Mouse (Mus musculus): Measurements from ENCODE around the gene Fcgrt. TPM values are rescaled to one million over a fixed set of nuclear protein-coding genes. Genes with fewer than 3 reads are reported as not detected.

The Fcgrt gene
- total and polyA plus RNA-seq, 3 experiments, result 0.13 to 0.16 TPM; not detected in 1

DNA sequence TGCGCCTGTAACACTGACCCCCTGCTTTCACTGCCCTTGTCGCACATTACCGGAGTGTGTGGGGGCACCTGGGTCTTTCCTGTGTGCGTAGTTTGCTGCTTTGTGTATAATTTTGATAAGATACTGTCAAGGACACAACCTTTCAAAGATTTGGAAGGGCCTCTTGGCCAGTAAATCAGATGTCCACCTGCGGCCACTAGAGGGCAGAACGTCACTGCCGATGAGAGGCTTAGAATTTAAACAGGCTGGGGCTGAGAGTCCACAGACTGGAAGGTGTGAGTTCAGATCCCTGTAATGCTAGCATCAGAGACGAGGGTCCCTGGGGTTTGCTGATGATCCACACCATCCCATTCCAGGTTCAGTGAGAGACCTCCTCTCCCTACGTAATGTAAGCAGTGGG, 25.1 kb downstream of the Fcgrt start:
- Histone ChIP-seq H3K27me3 (replicated peaks) (no peaks in the 10 kb centered on the region), H3K36me3 (replicated peaks in 1 of 2; ENCODE audit: control insufficient read depth in 1 of 2, insufficient read depth in 1 of 2, low read length in 1 of 2) (peaks cover 43 to 51% of the 10 kb centered on the region in 2 experiments), H3K4me2 (ENCODE audit: insufficient read depth, low read depth, poor library complexity, severe bottlenecking) (no peak overlapping the region), H3K9ac (ENCODE audit: insufficient read depth, low read depth) (no peak overlapping the region), H3K4me1 (ENCODE audit: control insufficient read depth in 1 of 2, insufficient read depth in 2 of 2) (peaks cover 5 to 13% of the 10 kb centered on the region in 2 experiments; a peak in 1 of 4 replicates), H3K9me3 (replicated peaks; ENCODE audit: low read length) (no peaks in the 10 kb centered on the region), H3K27ac (ENCODE audit: insufficient read depth, low read depth) (no peak overlapping the region), H3K79me2 (replicated peaks; ENCODE audit: control insufficient read depth, extremely low read depth, insufficient read depth, poor library complexity, severe bottlenecking) (no peaks in the 10 kb centered on the region), H3K4me3 (replicated peaks in 1 of 3; ENCODE audit: low read depth in 2 of 3, low read length in 2 of 3, poor library complexity in 1 of 3) (no peak overlapping the region)
- DNase-seq (ENCODE audit: extremely low read depth), result peak; percentile 72
- dilution Hi-C loops (cut with MboI; ENCODE audit: extremely low pct_ligation_motif_present, extremely low pct_unique_long_range_greater_than_20kb, low sequenced_read_pairs), result no loop called here
- in situ Hi-C loops (cut with MboI; ENCODE audit: low pct_ligation_motif_present, low pct_unique_long_range_greater_than_20kb, low sequenced_read_pairs), result no loop called here
- TF ChIP-seq CTCF (conservative IDR thresholded peaks at IDR 0.05 in 1 of 2, IDR thresholded peaks at IDR 0.05 in 1 of 2; ENCODE audit: low read depth in 2 of 2, low read length in 2 of 2) (peak; percentile 57 to 79), SMC3 (IDR thresholded peaks at IDR 0.05; ENCODE audit: low read depth, low read length) (peak; percentile 56), IRF4 (IDR thresholded peaks at IDR 0.05; ENCODE audit: low read depth, low read length) (no peak), RAD21 (IDR thresholded peaks at IDR 0.05; ENCODE audit: low read depth, low read length) (peak; percentile 63)

DNA sequence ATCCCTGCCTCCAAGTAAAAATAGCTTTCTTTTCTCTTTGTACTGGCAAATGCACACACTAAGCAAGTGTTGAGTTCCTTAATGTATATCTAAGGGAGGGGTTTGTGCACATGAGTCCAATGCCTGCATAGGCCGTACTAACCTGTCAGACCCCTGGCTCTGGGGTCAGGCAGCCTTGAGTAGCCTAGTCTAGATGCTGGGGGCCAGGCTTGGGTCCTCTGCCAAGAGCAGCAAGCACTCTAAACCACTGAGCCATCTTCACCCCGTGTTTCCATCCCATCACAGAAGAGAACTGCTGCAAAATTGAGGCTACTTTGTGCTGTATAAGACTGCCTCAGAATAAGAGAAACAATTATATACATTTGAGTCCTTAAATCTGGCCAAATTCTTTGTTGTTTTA, 25.8 kb downstream of the Fcgrt start:
- no peak for TF ChIP-seq BHLHE40 (IDR thresholded peaks at IDR 0.05; ENCODE audit: low read depth, low read length)
- TF ChIP-seq USF2 (conservative IDR thresholded peaks at IDR 0.05; ENCODE audit: low read depth, low read length), result no peak
- TF ChIP-seq MAX (IDR thresholded peaks at IDR 0.05; ENCODE audit: low read length), result no peak
- no peak for TF ChIP-seq KAT2A (IDR thresholded peaks at IDR 0.05; ENCODE audit: insufficient replicate concordance, low read length)
- no peak for TF ChIP-seq NRF1 (IDR thresholded peaks at IDR 0.05; ENCODE audit: low read depth, low read length)
- TF ChIP-seq MAFK (IDR thresholded peaks at IDR 0.05; ENCODE audit: insufficient replicate concordance, low read length), result no peak
- no peak for TF ChIP-seq RCOR1 (conservative IDR thresholded peaks at IDR 0.05; ENCODE audit: low read depth, low read length)
- no peak for TF ChIP-seq RAD21 (IDR thresholded peaks at IDR 0.05; ENCODE audit: low read depth, low read length)
- TF ChIP-seq EP300 (IDR thresholded peaks at IDR 0.05; ENCODE audit: low read length), result no peak
- TF ChIP-seq TCF12 (IDR thresholded peaks at IDR 0.05; ENCODE audit: low read depth, low read length), result no peak
- no peak for TF ChIP-seq JUN (IDR thresholded peaks at IDR 0.05; ENCODE audit: insufficient read depth, low read depth, low read length)
- no peak for TF ChIP-seq UBTF (IDR thresholded peaks at IDR 0.05; ENCODE audit: low read depth, low read length)
- no peak for TF ChIP-seq SMC3 (IDR thresholded peaks at IDR 0.05; ENCODE audit: low read depth, low read length)
- no peak for TF ChIP-seq ZKSCAN1 (IDR thresholded peaks at IDR 0.05; ENCODE audit: borderline replicate concordance, low read depth, low read length)
- H3K9me3 ChIP-seq (replicated peaks; ENCODE audit: low read length), result no peaks in the 10 kb centered on the region
- no peaks in the 10 kb centered on the region for H3K27me3 ChIP-seq (replicated peaks)
- no peak overlapping the region for H3K27ac ChIP-seq (ENCODE audit: insufficient read depth, low read depth)
- H3K4me2 ChIP-seq (ENCODE audit: insufficient read depth, low read depth, poor library complexity, severe bottlenecking), result no peak overlapping the region
- H3K9ac ChIP-seq (ENCODE audit: insufficient read depth, low read depth), result no peak overlapping the region
- no peak overlapping the region for H3K4me3 ChIP-seq (replicated peaks in 1 of 3; ENCODE audit: low read depth in 2 of 3, low read length in 2 of 3, poor library complexity in 1 of 3)
- H3K36me3 ChIP-seq (replicated peaks in 1 of 2; ENCODE audit: control insufficient read depth in 1 of 2, insufficient read depth in 1 of 2, low read length in 1 of 2), result peaks cover 47 to 57% of the 10 kb centered on the region in 2 experiments
- dilution Hi-C loops (cut with MboI; ENCODE audit: extremely low pct_ligation_motif_present, extremely low pct_unique_long_range_greater_than_20kb, low sequenced_read_pairs), result no loop called here
- H3K79me2 ChIP-seq (replicated peaks; ENCODE audit: control insufficient read depth, extremely low read depth, insufficient read depth, poor library complexity, severe bottlenecking), result peaks cover 3% of the 10 kb centered on the region; the same call in 1 of the 2 replicates
- DNase-seq (ENCODE audit: extremely low read depth), result no peak
- in situ Hi-C loops (cut with MboI; ENCODE audit: low pct_ligation_motif_present, low pct_unique_long_range_greater_than_20kb, low sequenced_read_pairs), result no loop called here
- H3K4me1 ChIP-seq (ENCODE audit: control insufficient read depth in 1 of 2, insufficient read depth in 2 of 2), result peaks cover 4 to 11% of the 10 kb centered on the region in 2 experiments; a peak in 1 of 4 replicates
